Mouse (Mus musculus) forebrain, embryonic 14.5 days (tissue): ENCODE measurements around the gene Ephb2. TPM values are rescaled to one million over a fixed set of nuclear protein-coding genes. Genes with fewer than 3 reads are reported as not detected.
A peak's percentile ranks its signal among the peaks of the same experiment; 100 is the strongest.

Source experiments
- ATAC-seq: fragments of 200-750 bp; cut with Nextera tagmentation; 2 replicates; pipeline ENCODE4 v1.8.0; 2017; ENCODE audit warnings: mild to moderate bottlenecking, moderate library complexity
- DNase-seq: peaks from one replicate; pipeline ENCODE4 v3.0.0-alpha.2; 2015; ENCODE audit warnings: low spot score
- H3K27ac ChIP-seq: fragments of 300-500 bp; sonication (generic); 2 replicates; pipeline ENCODE4 v1.5.1; 2014; ENCODE audit warnings: low read depth, mild to moderate bottlenecking, control low read depth, low read length, moderate library complexity
- H3K27me3 ChIP-seq: fragments of 300-500 bp; sonication (generic); replicated peaks from 2 replicates; pipeline ENCODE4 v1.6.1; 2014; ENCODE audit warnings: low read length, control low read depth, mixed read lengths; ENCODE audit not compliant: control insufficient read depth, insufficient read depth
- H3K36me3 ChIP-seq: fragments of 300-500 bp; sonication (generic); 2 replicates; pipeline ENCODE4 v1.6.1; 2014; ENCODE audit warnings: low read length, control low read depth; ENCODE audit not compliant: control insufficient read depth, insufficient read depth
- H3K4me1 ChIP-seq: fragments of 300-500 bp; sonication (generic); 2 replicates; pipeline ENCODE4 v1.6.1; 2014; ENCODE audit warnings: antibody characterized with exemption, low read length, control low read depth; ENCODE audit not compliant: control insufficient read depth, insufficient read depth
- H3K4me2 ChIP-seq: fragments of 300-500 bp; sonication (generic); 2 replicates; pipeline ENCODE4 v1.6.1; 2014; ENCODE audit warnings: mild to moderate bottlenecking, control low read depth, low read length
- H3K4me3 ChIP-seq: fragments of 300-500 bp; sonication (generic); 2 replicates; pipeline ENCODE4 v1.5.1; 2014; ENCODE audit warnings: low read depth, low read length, control low read depth
- H3K9ac ChIP-seq: fragments of 300-500 bp; sonication (generic); 2 replicates; pipeline ENCODE4 v1.6.1; 2014; ENCODE audit warnings: mild to moderate bottlenecking, low read length, control low read depth, moderate library complexity
- H3K9me3 ChIP-seq: fragments of 300-500 bp; sonication (generic); replicated peaks from 2 replicates; pipeline ENCODE4 v1.6.1; 2016; ENCODE audit warnings: low read length, control low read depth, mixed read lengths; ENCODE audit not compliant: control insufficient read depth
- WGBS: fragments of 180-500 bp; shearing (Covaris S2); extraction: QIAGEN DNeasy Blood & Tissue Kit; methylation state at CpG from one replicate; pipeline ENCODE4 v1.1.7; 2014; 5-methylcytosine and 5-hydroxymethylcytosine counted together
- polyA plus RNA-seq: library from polyadenylated mRNA; unstranded; fragments of >200 nt; fragmentation: Nextera tagmentation; extraction: Ambion mirVana; gene quantifications from 2 replicates; pipeline ENCODE4 v1.2.1, GENCODE M21; 2014

The Ephb2 gene
- polyA plus RNA-seq, 1 experiment from 2014 or later = 9.3 TPM

GRCm38 (mm10) chr4:136610387-136610856, 225.4 kb downstream of the Ephb2 start, which contains the start of gene Tex46:
Tex46 (plus strand) TSS chr4:136610437.
- no peaks in the 10 kb centered on the region for H3K4me1 ChIP-seq
- H3K9me3 ChIP-seq = no peaks in the 10 kb centered on the region
- DNase-seq (no peak), ATAC-seq (no peak)
- no peak within 1 kb of the TSS for H3K27ac ChIP-seq
- H3K9ac ChIP-seq = no peak within 1 kb of the TSS
- no peaks in the 10 kb centered on the region for H3K36me3 ChIP-seq
- 62% methylated on average over 4 of the region's 4 CpGs for WGBS
- no peak within 1 kb of the TSS for H3K4me2 ChIP-seq
- no peaks in the 10 kb centered on the region for H3K27me3 ChIP-seq
- H3K4me3 ChIP-seq = no peak within 1 kb of the TSS

DNA sequence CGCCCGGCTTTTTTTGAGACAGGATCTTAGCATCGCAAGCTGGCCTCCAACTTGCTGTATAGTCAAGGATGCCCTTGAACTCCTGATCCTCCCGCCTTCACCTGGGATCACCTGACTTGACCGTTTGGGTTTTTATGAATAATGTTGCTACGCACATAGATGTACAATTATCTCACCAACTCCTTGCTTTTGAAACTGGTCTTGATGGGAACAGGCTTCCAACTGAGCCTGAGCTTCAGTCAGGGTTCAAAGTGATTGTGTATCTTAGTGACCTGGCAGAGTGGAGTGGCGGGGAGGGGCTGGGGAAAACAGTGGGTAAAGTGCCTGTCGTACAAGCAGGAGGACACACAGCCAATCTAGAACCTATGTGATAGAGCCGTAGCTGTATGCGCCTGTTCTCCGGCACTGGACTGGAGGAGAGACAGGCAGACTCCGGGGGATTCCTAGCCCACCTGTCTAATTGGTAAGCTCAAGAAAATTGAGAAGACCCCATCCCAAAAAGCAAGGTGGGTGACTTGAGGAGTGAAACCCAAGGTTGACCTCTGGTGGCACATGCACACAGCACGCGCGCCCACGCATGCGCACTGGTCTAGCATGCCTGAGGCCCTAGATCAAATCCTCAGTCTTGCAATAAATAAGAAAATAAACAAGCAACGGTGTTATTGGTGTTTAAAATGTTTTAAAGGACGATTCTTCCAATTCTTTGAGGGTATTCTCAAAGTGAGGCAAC, 229.9 kb downstream of the Ephb2 start:
- H3K36me3 ChIP-seq = no peaks in the 10 kb centered on the region
- H3K4me1 ChIP-seq = peaks cover 1% of the 10 kb centered on the region; the same call in 1 of the 2 replicates
- no peak overlapping the region for H3K4me2 ChIP-seq
- no peak overlapping the region for H3K4me3 ChIP-seq
- DNase-seq (no peak), ATAC-seq (no peak)
- 92% methylated on average over 19 of the region's 19 CpGs for WGBS
- H3K9me3 ChIP-seq = no peaks in the 10 kb centered on the region
- no peak overlapping the region for H3K9ac ChIP-seq
- no peaks in the 10 kb centered on the region for H3K27me3 ChIP-seq
- H3K27ac ChIP-seq = no peak overlapping the region

- peak; percentile 97 for DNase-seq
- H3K4me2 ChIP-seq = peak within 1 kb of the TSS; percentile 71
- peak; percentile 95 for ATAC-seq
- H3K27ac ChIP-seq = peak within 1 kb of the TSS; percentile 97
- no peaks in the 10 kb centered on the region for H3K9me3 ChIP-seq
- peak within 1 kb of the TSS; percentile 100 for H3K9ac ChIP-seq
- peak within 1 kb of the TSS; percentile 99 for H3K4me3 ChIP-seq
- H3K27me3 ChIP-seq = no peaks in the 10 kb centered on the region
- peaks cover 8% of the 10 kb centered on the region for H3K4me1 ChIP-seq
- H3K36me3 ChIP-seq = no peaks in the 10 kb centered on the region
- under 1% methylated on average over 29 of the region's 45 CpGs for WGBS
Observed at GRCm38 (mm10) chr4:136602568-136602967, 233.2 kb downstream of the Ephb2 start, which contains the start of gene Kdm1a. Kdm1a (minus strand) TSS chr4:136602723.

GRCm38 (mm10) chr4:136602018-136602554, 233.7 kb downstream of the Ephb2 start:
- peak overlapping the region; percentile 99 for H3K4me3 ChIP-seq
- DNase-seq = peak; percentile 55
- WGBS = under 1% methylated on average over 65 of the region's 68 CpGs
- H3K9me3 ChIP-seq = no peaks in the 10 kb centered on the region
- no peaks in the 10 kb centered on the region for H3K36me3 ChIP-seq
- peaks cover 8% of the 10 kb centered on the region for H3K4me1 ChIP-seq
- H3K27me3 ChIP-seq = no peaks in the 10 kb centered on the region
- ATAC-seq = peak; percentile 64
- H3K27ac ChIP-seq = peak overlapping the region; percentile 97
- H3K9ac ChIP-seq = peak overlapping the region; percentile 100
- peak overlapping the region; percentile 71 for H3K4me2 ChIP-seq

DNA sequence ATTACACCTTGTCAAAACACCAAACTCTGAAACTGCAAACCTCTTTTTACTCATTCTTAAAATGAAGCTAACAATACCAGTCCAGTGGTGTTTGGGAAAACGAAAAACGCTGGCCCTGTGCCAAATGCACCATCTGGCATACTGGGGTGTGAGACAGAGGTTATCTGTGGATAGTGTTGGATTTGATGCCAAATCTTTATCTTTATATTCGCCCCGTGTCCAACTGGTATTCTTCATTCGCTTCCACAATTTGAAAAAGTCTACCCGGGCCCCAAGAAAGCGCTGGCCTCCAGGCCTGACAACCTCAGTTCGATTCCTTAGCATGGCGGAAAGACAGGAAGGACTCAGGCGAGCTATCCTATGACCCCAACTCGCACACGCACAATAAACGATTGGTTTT, 234.3 kb downstream of the Ephb2 start:
- Histone ChIP-seq H3K4me1 (peaks cover 8% of the 10 kb centered on the region), H3K4me3 (peak overlapping the region; percentile 99), H3K27ac (peak overlapping the region; percentile 97), H3K27me3 (no peaks in the 10 kb centered on the region), H3K36me3 (no peaks in the 10 kb centered on the region), H3K4me2 (peak overlapping the region; percentile 71), H3K9me3 (no peaks in the 10 kb centered on the region), H3K9ac (peak overlapping the region; percentile 100)
- peak; percentile 87 for DNase-seq
- under 1% methylated on average over 13 of the region's 13 CpGs for WGBS
- ATAC-seq = peak; percentile 54

GRCm38 (mm10) chr4:136600536-136600935, 235.3 kb downstream of the Ephb2 start:
- no peaks in the 10 kb centered on the region for H3K36me3 ChIP-seq
- H3K27me3 ChIP-seq = no peaks in the 10 kb centered on the region
- peak overlapping the region; percentile 99 for H3K4me3 ChIP-seq
- peaks cover 8% of the 10 kb centered on the region for H3K4me1 ChIP-seq
- H3K27ac ChIP-seq = no peak overlapping the region
- DNase-seq (no peak), ATAC-seq (no peak)
- H3K9me3 ChIP-seq = no peaks in the 10 kb centered on the region
- H3K9ac ChIP-seq = peak overlapping the region; percentile 100; the same call in 1 of the 2 replicates
- H3K4me2 ChIP-seq = peak overlapping the region; percentile 71
- WGBS = 92% methylated on average over 2 of the region's 2 CpGs

DNA sequence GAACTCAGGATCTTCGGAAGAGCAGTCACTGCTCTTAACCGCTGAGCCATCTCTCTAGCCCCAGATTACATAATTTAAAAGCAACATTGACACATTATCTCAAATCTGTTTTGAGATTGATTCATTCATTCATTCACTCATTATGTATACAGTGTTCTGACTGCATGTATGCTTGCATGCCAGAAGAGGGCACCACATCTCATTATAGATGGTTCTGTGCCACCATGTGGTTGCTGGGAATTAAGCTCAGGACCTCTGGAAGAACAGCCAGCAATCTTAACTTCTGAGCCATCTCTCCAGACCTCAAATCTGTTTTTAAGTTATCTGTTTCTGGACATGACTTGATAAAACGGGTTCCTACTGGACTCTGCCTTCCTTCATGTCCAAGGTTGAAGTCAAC, 235.9 kb downstream of the Ephb2 start:
- Histone ChIP-seq H3K27me3 (no peaks in the 10 kb centered on the region), H3K9me3 (no peaks in the 10 kb centered on the region), H3K4me2 (peak overlapping the region; percentile 71; the same call in 1 of the 2 replicates), H3K36me3 (no peaks in the 10 kb centered on the region), H3K9ac (no peak overlapping the region), H3K4me3 (no peak overlapping the region), H3K4me1 (peaks cover 8% of the 10 kb centered on the region), H3K27ac (no peak overlapping the region)
- ATAC-seq (no peak), DNase-seq (no peak)
- 92% methylated on average over 3 of the region's 3 CpGs for WGBS

GRCm38 (mm10) chr4:136598268-136598876, 237.4 kb downstream of the Ephb2 start:
- Histone ChIP-seq H3K4me1 (peaks cover 12% of the 10 kb centered on the region), H3K27ac (no peak overlapping the region), H3K36me3 (no peaks in the 10 kb centered on the region), H3K9ac (no peak overlapping the region), H3K4me3 (no peak overlapping the region), H3K4me2 (no peak overlapping the region), H3K27me3 (no peaks in the 10 kb centered on the region), H3K9me3 (no peaks in the 10 kb centered on the region)
- DNase-seq (no peak), ATAC-seq (no peak)
- WGBS = 94% methylated on average over 7 of the region's 7 CpGs
